Mouse (Mus musculus) forebrain, embryonic 14.5 days (tissue): ENCODE data around the gene Csf3r. TPM values are rescaled to one million over a fixed set of nuclear protein-coding genes. Genes with fewer than 3 reads are reported as not detected.

Experiments
- ATAC-seq: fragments of 200-750 bp; cut with Nextera tagmentation; 2 replicates; pipeline ENCODE4 v1.8.0; 2017; ENCODE audit warnings: mild to moderate bottlenecking, moderate library complexity
- DNase-seq: peaks from one replicate; pipeline ENCODE4 v3.0.0-alpha.2; 2015; ENCODE audit warnings: low spot score
- H3K27ac ChIP-seq: fragments of 300-500 bp; sonication (generic); 2 replicates; pipeline ENCODE4 v1.5.1; 2014; ENCODE audit warnings: low read depth, mild to moderate bottlenecking, control low read depth, low read length, moderate library complexity
- H3K27me3 ChIP-seq: fragments of 300-500 bp; sonication (generic); replicated peaks from 2 replicates; pipeline ENCODE4 v1.6.1; 2014; ENCODE audit warnings: low read length, control low read depth, mixed read lengths; ENCODE audit not compliant: control insufficient read depth, insufficient read depth
- H3K36me3 ChIP-seq: fragments of 300-500 bp; sonication (generic); 2 replicates; pipeline ENCODE4 v1.6.1; 2014; ENCODE audit warnings: low read length, control low read depth; ENCODE audit not compliant: control insufficient read depth, insufficient read depth
- H3K4me1 ChIP-seq: fragments of 300-500 bp; sonication (generic); 2 replicates; pipeline ENCODE4 v1.6.1; 2014; ENCODE audit warnings: antibody characterized with exemption, low read length, control low read depth; ENCODE audit not compliant: control insufficient read depth, insufficient read depth
- H3K4me2 ChIP-seq: fragments of 300-500 bp; sonication (generic); 2 replicates; pipeline ENCODE4 v1.6.1; 2014; ENCODE audit warnings: mild to moderate bottlenecking, control low read depth, low read length
- H3K4me3 ChIP-seq: fragments of 300-500 bp; sonication (generic); 2 replicates; pipeline ENCODE4 v1.5.1; 2014; ENCODE audit warnings: low read depth, low read length, control low read depth
- H3K9ac ChIP-seq: fragments of 300-500 bp; sonication (generic); 2 replicates; pipeline ENCODE4 v1.6.1; 2014; ENCODE audit warnings: mild to moderate bottlenecking, low read length, control low read depth, moderate library complexity
- H3K9me3 ChIP-seq: fragments of 300-500 bp; sonication (generic); replicated peaks from 2 replicates; pipeline ENCODE4 v1.6.1; 2016; ENCODE audit warnings: low read length, control low read depth, mixed read lengths; ENCODE audit not compliant: control insufficient read depth
- WGBS: fragments of 180-500 bp; shearing (Covaris S2); extraction: QIAGEN DNeasy Blood & Tissue Kit; methylation state at CpG from one replicate; pipeline ENCODE4 v1.1.7; 2014; 5-methylcytosine and 5-hydroxymethylcytosine counted together
- polyA plus RNA-seq: library from polyadenylated mRNA; unstranded; fragments of >200 nt; fragmentation: Nextera tagmentation; extraction: Ambion mirVana; gene quantifications from 2 replicates; pipeline ENCODE4 v1.2.1, GENCODE M21; 2014

The Csf3r gene
- polyA plus RNA-seq, 1 experiment from 2014 or later, result 0.48 TPM

- 65% methylated on average over 5 of the region's 5 CpGs for WGBS
- Histone ChIP-seq H3K36me3 (no peaks in the 10 kb centered on the region), H3K27me3 (no peaks in the 10 kb centered on the region), H3K9ac (no peak overlapping the region), H3K4me2 (no peak overlapping the region), H3K4me3 (no peak overlapping the region), H3K27ac (no peak overlapping the region), H3K9me3 (no peaks in the 10 kb centered on the region), H3K4me1 (no peaks in the 10 kb centered on the region)
- DNase-seq, result no peak
- no peak for ATAC-seq
These were observed 6.4 kb downstream of the Csf3r start for GRCm38 (mm10) chr4:126030705-126031104.

- Histone ChIP-seq H3K4me3 (no peak overlapping the region), H3K36me3 (no peaks in the 10 kb centered on the region), H3K9ac (no peak overlapping the region), H3K4me1 (no peaks in the 10 kb centered on the region), H3K9me3 (no peaks in the 10 kb centered on the region), H3K27ac (no peak overlapping the region), H3K27me3 (no peaks in the 10 kb centered on the region), H3K4me2 (no peak overlapping the region)
- WGBS, result 80% methylated on average over 5 of the region's 5 CpGs
- ATAC-seq (no peak), DNase-seq (no peak)
These were observed 11.1 kb downstream of the Csf3r start for GRCm38 (mm10) chr4:126035413-126035812.

GRCm38 (mm10) chr4:126046851-126047585 lies 22.7 kb downstream of the Csf3r start, which contains the start of gene Mrps15:
TSS of gene Mrps15 (plus strand) at chr4:126046925.
- peak within 1 kb of the TSS; percentile 91 for H3K4me3 ChIP-seq
- ATAC-seq, result peak; percentile 98
- H3K27me3 ChIP-seq, result no peaks in the 10 kb centered on the region
- H3K9ac ChIP-seq, result peak within 1 kb of the TSS; percentile 86
- H3K4me1 ChIP-seq, result peaks cover 11% of the 10 kb centered on the region
- peaks cover 23% of the 10 kb centered on the region for H3K36me3 ChIP-seq
- H3K9me3 ChIP-seq, result no peaks in the 10 kb centered on the region
- H3K4me2 ChIP-seq, result peak within 1 kb of the TSS; percentile 76
- H3K27ac ChIP-seq, result peak within 1 kb of the TSS; percentile 71; the same call in 1 of the 2 replicates
- DNase-seq, result peak; percentile 95
- WGBS, result under 1% methylated on average over 56 of the region's 56 CpGs

- peaks cover 11% of the 10 kb centered on the region for H3K4me1 ChIP-seq
- no peaks in the 10 kb centered on the region for H3K9me3 ChIP-seq
- H3K27ac ChIP-seq, result no peak overlapping the region
- no peak overlapping the region for H3K4me2 ChIP-seq
- no peak for DNase-seq
- peaks cover 52% of the 10 kb centered on the region for H3K36me3 ChIP-seq
- ATAC-seq, result no peak
- no peak overlapping the region for H3K9ac ChIP-seq
- 85% methylated on average over 7 of the region's 7 CpGs for WGBS
- H3K4me3 ChIP-seq, result no peak overlapping the region
- H3K27me3 ChIP-seq, result no peaks in the 10 kb centered on the region
These were observed 27.3 kb downstream of the Csf3r start for GRCm38 (mm10) chr4:126051617-126052016.

GRCm38 (mm10) chr4:126057207-126058133 lies 33.1 kb downstream of the Csf3r start:
- Histone ChIP-seq H3K4me3 (peak overlapping the region; percentile 55), H3K4me1 (peaks cover 9% of the 10 kb centered on the region), H3K36me3 (peaks cover 25% of the 10 kb centered on the region), H3K27ac (no peak overlapping the region), H3K4me2 (peak overlapping the region; percentile 65), H3K27me3 (no peaks in the 10 kb centered on the region), H3K9ac (peak overlapping the region; percentile 70), H3K9me3 (no peaks in the 10 kb centered on the region)
- WGBS, result 17% methylated on average over 19 of the region's 19 CpGs
- peak; percentile 8 for DNase-seq
- ATAC-seq, result peak; percentile 18

- Histone ChIP-seq H3K9ac (peak within 1 kb of the TSS; percentile 70), H3K27ac (no peak within 1 kb of the TSS)
- under 1% methylated on average over 57 of the region's 57 CpGs for WGBS
These were observed 34.0 kb downstream of the Csf3r start, which contains the start of gene Oscp1 for GRCm38 (mm10) chr4:126058134-126058996. TSS of gene Oscp1 (plus strand) at chr4:126058565.

GRCm38 (mm10) chr4:126058997-126059362 lies 34.6 kb downstream of the Csf3r start:
- Histone ChIP-seq H3K36me3 (peaks cover 16% of the 10 kb centered on the region), H3K27ac (no peak overlapping the region), H3K27me3 (no peaks in the 10 kb centered on the region), H3K4me3 (peak overlapping the region; percentile 55), H3K9me3 (no peaks in the 10 kb centered on the region), H3K4me1 (peaks cover 9% of the 10 kb centered on the region), H3K9ac (peak overlapping the region; percentile 70), H3K4me2 (peak overlapping the region; percentile 65)
- DNase-seq (no peak), ATAC-seq (no peak; the same call in 1 of the 2 replicates)
- WGBS, result 39% methylated on average over 9 of the region's 9 CpGs

More at GRCm38 (mm10) chr4:126058134-126058996, 34.0 kb downstream of the Csf3r start, which contains the start of gene Oscp1:
- Histone ChIP-seq H3K9me3 (no peaks in the 10 kb centered on the region), H3K4me3 (peak within 1 kb of the TSS; percentile 55), H3K4me1 (peaks cover 9% of the 10 kb centered on the region), H3K4me2 (peak within 1 kb of the TSS; percentile 65), H3K27me3 (no peaks in the 10 kb centered on the region), H3K36me3 (peaks cover 22% of the 10 kb centered on the region)
- ATAC-seq (peak; percentile 99), DNase-seq (peak; percentile 98)

GRCm38 (mm10) chr4:126062856-126063255 lies 38.5 kb downstream of the Csf3r start:
- ATAC-seq, result no peak

More at GRCm38 (mm10) chr4:126062856-126063255, 38.5 kb downstream of the Csf3r start:
- Histone ChIP-seq H3K4me1 (peaks cover 5% of the 10 kb centered on the region), H3K9ac (no peak overlapping the region), H3K27ac (no peak overlapping the region), H3K4me3 (no peak overlapping the region), H3K27me3 (no peaks in the 10 kb centered on the region), H3K4me2 (no peak overlapping the region), H3K36me3 (no peaks in the 10 kb centered on the region), H3K9me3 (no peaks in the 10 kb centered on the region)
- WGBS, result 33% methylated on average over 1 of the region's 1 CpGs
- no peak for DNase-seq
